Mouse (Mus musculus) bone marrow, adult 2 months (tissue): ENCODE measurements at regions not wholly inside any gene's neighbourhood (a gene's known extent, or its start where the extent isn't known, plus 50 kb on each side); places are given as distances from the start of the nearest gene placed in this dataset.

ENCODE experiments used
- CTCF ChIP-seq: fragments of 200-500 bp; IDR thresholded peaks from 2 replicates; pipeline ENCODE4 v1.5.1; 2011; ENCODE audit warnings: low read length, control low read depth; ENCODE audit not compliant: control insufficient read depth, insufficient read depth
- POLR2A ChIP-seq: fragments of 200-500 bp; IDR thresholded peaks from 2 replicates; pipeline ENCODE4 v1.6.1; 2011; ENCODE audit warnings: low read depth, mild to moderate bottlenecking, control low read depth, low read length, borderline replicate concordance; ENCODE audit not compliant: control insufficient read depth

DNA sequence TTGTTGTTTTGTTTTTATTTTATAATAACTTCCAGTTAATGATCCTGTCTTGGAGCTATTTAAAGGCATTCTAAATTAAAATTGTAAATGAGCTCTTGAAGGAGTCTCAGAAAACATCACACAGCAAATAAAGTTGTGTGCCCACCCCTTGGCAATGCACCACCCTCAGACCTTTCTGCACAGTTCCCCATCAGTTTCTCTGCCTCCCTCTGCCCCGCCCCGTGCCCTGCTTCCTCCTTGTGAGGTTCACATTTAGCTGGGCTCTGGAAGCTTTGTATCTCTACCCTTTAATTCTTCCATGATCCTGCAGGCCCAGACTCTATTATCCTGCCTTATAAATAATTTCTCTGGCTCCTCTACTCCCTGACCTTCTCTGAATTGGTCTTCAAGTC, 149.7 kb downstream of the Gm5426 start:
- TF ChIP-seq CTCF (no peak), POLR2A (no peak)
